Mouse (Mus musculus) intestine, embryonic 14.5 days (tissue): ENCODE results near the gene Tlx1. TPM values are rescaled to one million over a fixed set of nuclear protein-coding genes. Genes with fewer than 3 reads are reported as not detected.

Source experiments
- ATAC-seq: fragments of 200-750 bp; cut with Nextera tagmentation; replicated peaks from 2 replicates; pipeline ENCODE4 v1.8.0; 2017; ENCODE audit warnings: low read depth, moderate number of reproducible peaks, moderate TSS enrichment, moderate library complexity; ENCODE audit not compliant: low FRiP score, low TSS enrichment
- DNase-seq: peaks from one replicate; pipeline ENCODE4 v3.0.0-alpha.2; 2018; ENCODE audit warnings: low spot score
- H3K27ac ChIP-seq: fragments of 300-500 bp; sonication (generic); 2 replicates; pipeline ENCODE4 v1.5.1; 2014; ENCODE audit warnings: low read depth, mild to moderate bottlenecking, control low read depth
- H3K27me3 ChIP-seq: fragments of 300-500 bp; sonication (generic); replicated peaks from 2 replicates; pipeline ENCODE4 v1.6.1; 2014; ENCODE audit warnings: low read length, control low read depth; ENCODE audit not compliant: control insufficient read depth, insufficient read depth
- H3K36me3 ChIP-seq: fragments of 300-500 bp; sonication (generic); 2 replicates; pipeline ENCODE4 v1.6.1; 2014; ENCODE audit warnings: low read length, control low read depth; ENCODE audit not compliant: control insufficient read depth, insufficient read depth
- H3K4me1 ChIP-seq: fragments of 300-500 bp; sonication (generic); replicated peaks from 2 replicates; pipeline ENCODE4 v1.6.1; 2014; ENCODE audit warnings: low read length, control low read depth, mixed read lengths; ENCODE audit not compliant: control insufficient read depth, insufficient read depth
- H3K4me2 ChIP-seq: fragments of 300-500 bp; sonication (generic); 2 replicates; pipeline ENCODE4 v1.6.1; 2014; ENCODE audit warnings: low read length
- H3K4me3 ChIP-seq: fragments of 300-500 bp; sonication (generic); 2 replicates; pipeline ENCODE4 v1.5.1; 2014; ENCODE audit warnings: low read depth, low read length, control low read depth, mixed read lengths
- H3K9ac ChIP-seq: fragments of 300-500 bp; sonication (generic); 2 replicates; pipeline ENCODE4 v1.6.1; 2014; ENCODE audit warnings: mild to moderate bottlenecking, low read length
- H3K9me3 ChIP-seq: fragments of 300-500 bp; sonication (generic); 2 replicates; pipeline ENCODE4 v1.6.1; 2016; ENCODE audit warnings: low read length, control low read depth; ENCODE audit not compliant: control insufficient read depth
- WGBS: fragments of 180-500 bp; shearing (Covaris S2); extraction: QIAGEN DNeasy Blood & Tissue Kit; methylation state at CpG from one replicate; pipeline ENCODE4 v1.1.7; 2014; 5-methylcytosine and 5-hydroxymethylcytosine counted together
- polyA plus RNA-seq: library from polyadenylated mRNA; unstranded; fragments of >200 nt; fragmentation: Nextera tagmentation; extraction: Ambion mirVana; gene quantifications from 2 replicates; pipeline ENCODE4 v1.2.1, GENCODE M21; 2014

The Tlx1 gene
- polyA plus RNA-seq, 1 experiment from 2014 or later, result 0.16 TPM

- Histone ChIP-seq H3K27ac (no peak overlapping the region), H3K4me3 (no peak overlapping the region), H3K36me3 (no peaks in the 10 kb centered on the region), H3K4me1 (0 out of 2 replicates have a peak, but pooled peaks cover 4% of the 10 kb centered on the region), H3K27me3 (peaks cover 100% of the 10 kb centered on the region), H3K9ac (no peak overlapping the region), H3K4me2 (no peak overlapping the region), H3K9me3 (no peaks in the 10 kb centered on the region)
- DNase-seq (no peak), ATAC-seq (no peak)
- WGBS, result 1% methylated on average over 18 of the region's 18 CpGs
Measured at GRCm38 (mm10) chr19:45154521-45154920, 4.0 kb downstream of the Tlx1 start.

- no peak for DNase-seq
- Histone ChIP-seq H3K9me3 (no peaks in the 10 kb centered on the region), H3K4me3 (no peak overlapping the region), H3K27me3 (peaks cover 100% of the 10 kb centered on the region), H3K36me3 (no peaks in the 10 kb centered on the region), H3K9ac (no peak overlapping the region), H3K27ac (no peak overlapping the region), H3K4me2 (no peak overlapping the region), H3K4me1 (0 out of 2 replicates have a peak, but pooled peaks cover 4% of the 10 kb centered on the region)
- WGBS, result 3% methylated on average over 15 of the region's 15 CpGs
- no peak for ATAC-seq
Measured at GRCm38 (mm10) chr19:45155141-45155790, 4.8 kb downstream of the Tlx1 start.

- H3K9me3 ChIP-seq, result no peaks in the 10 kb centered on the region
- H3K4me3 ChIP-seq, result no peak overlapping the region
- no peaks in the 10 kb centered on the region for H3K36me3 ChIP-seq
- 0 out of 2 replicates have a peak, but pooled peaks cover under 1% of the 10 kb centered on the region for H3K4me1 ChIP-seq
- peaks cover 100% of the 10 kb centered on the region for H3K27me3 ChIP-seq
- DNase-seq, result no peak
- H3K27ac ChIP-seq, result no peak overlapping the region
- WGBS, result under 1% methylated on average over 26 of the region's 26 CpGs
- H3K4me2 ChIP-seq, result no peak overlapping the region
- no peak for ATAC-seq
- no peak overlapping the region for H3K9ac ChIP-seq
Measured at GRCm38 (mm10) chr19:45155791-45156186, 5.3 kb downstream of the Tlx1 start.

DNA sequence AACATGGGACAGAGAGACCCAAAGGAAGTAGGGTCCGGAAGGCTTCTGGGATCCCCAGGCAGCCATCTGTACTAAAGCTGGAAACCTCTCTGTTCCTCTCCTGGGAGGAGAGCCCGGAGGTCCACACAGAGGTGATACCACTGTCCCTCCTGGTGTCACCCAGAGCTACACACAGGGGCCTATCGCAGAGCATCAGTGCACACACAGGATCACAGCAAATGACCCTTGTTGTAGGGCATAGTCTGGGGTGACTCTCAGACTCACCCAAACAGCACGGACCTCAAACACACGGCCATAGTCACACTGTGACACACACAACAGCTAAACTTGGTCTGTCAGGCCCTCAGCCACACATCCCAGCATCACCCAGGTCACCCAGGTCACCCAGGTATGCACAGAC, 5.9 kb downstream of the Tlx1 start:
- Histone ChIP-seq H3K36me3 (no peaks in the 10 kb centered on the region), H3K9ac (no peak overlapping the region), H3K4me1 (no peaks in the 10 kb centered on the region), H3K4me3 (no peak overlapping the region), H3K27me3 (peaks cover 100% of the 10 kb centered on the region), H3K27ac (no peak overlapping the region), H3K9me3 (no peaks in the 10 kb centered on the region), H3K4me2 (no peak overlapping the region)
- ATAC-seq (no peak), DNase-seq (no peak)
- whole genome bisulfite sequencing, result 2% methylated on average over 5 of the region's 5 CpGs

DNA sequence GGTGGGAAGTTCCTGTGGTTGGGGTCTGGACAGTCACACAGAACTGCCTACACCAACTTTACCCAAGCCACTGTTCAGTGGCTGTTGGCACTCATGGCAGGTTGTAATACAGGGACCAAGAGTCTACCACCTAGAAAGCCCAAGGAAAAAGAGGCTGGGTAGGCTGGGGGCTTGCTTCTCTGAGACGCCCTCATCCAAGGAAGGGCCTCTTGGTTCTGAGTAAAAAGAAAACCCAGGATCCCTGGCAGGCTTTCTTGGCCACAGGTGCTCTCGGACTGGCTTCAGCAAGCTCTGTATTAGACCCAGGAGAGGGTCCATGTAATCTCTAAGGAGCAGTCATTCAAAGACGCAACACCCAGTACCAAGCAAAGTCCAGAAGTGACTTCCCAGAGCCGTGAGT, 7.7 kb downstream of the Tlx1 start:
- H3K27me3 ChIP-seq, result peaks cover 100% of the 10 kb centered on the region
- H3K9me3 ChIP-seq, result no peaks in the 10 kb centered on the region
- no peaks in the 10 kb centered on the region for H3K4me1 ChIP-seq
- no peak overlapping the region for H3K9ac ChIP-seq
- H3K4me3 ChIP-seq, result no peak overlapping the region
- no peak overlapping the region for H3K4me2 ChIP-seq
- 13% methylated on average over 4 of the region's 4 CpGs for WGBS
- no peaks in the 10 kb centered on the region for H3K36me3 ChIP-seq
- DNase-seq (no peak), ATAC-seq (no peak)
- H3K27ac ChIP-seq, result no peak overlapping the region

- no peak for ATAC-seq
- Histone ChIP-seq H3K9ac (no peak overlapping the region), H3K4me2 (no peak overlapping the region), H3K27ac (no peak overlapping the region), H3K4me3 (no peak overlapping the region), H3K36me3 (no peaks in the 10 kb centered on the region), H3K27me3 (peaks cover 100% of the 10 kb centered on the region), H3K9me3 (no peaks in the 10 kb centered on the region), H3K4me1 (no peaks in the 10 kb centered on the region)
- under 1% methylated on average over 20 of the region's 20 CpGs for WGBS
- peak; percentile 72 for DNase-seq
Measured at GRCm38 (mm10) chr19:45158896-45159295, 8.4 kb downstream of the Tlx1 start.

- Histone ChIP-seq H3K4me3 (no peak overlapping the region), H3K4me1 (no peaks in the 10 kb centered on the region), H3K9me3 (no peaks in the 10 kb centered on the region), H3K36me3 (no peaks in the 10 kb centered on the region), H3K4me2 (no peak overlapping the region), H3K9ac (no peak overlapping the region), H3K27ac (no peak overlapping the region), H3K27me3 (peaks cover 100% of the 10 kb centered on the region)
- DNase-seq (peak; percentile 68), ATAC-seq (no peak)
- WGBS, result 4% methylated on average over 5 of the region's 5 CpGs
Measured at GRCm38 (mm10) chr19:45159491-45159890, 9.0 kb downstream of the Tlx1 start.

GRCm38 (mm10) chr19:45159991-45160390, 9.5 kb downstream of the Tlx1 start:
- Histone ChIP-seq H3K4me2 (no peak overlapping the region), H3K27me3 (peaks cover 100% of the 10 kb centered on the region), H3K9me3 (no peaks in the 10 kb centered on the region), H3K4me1 (no peaks in the 10 kb centered on the region), H3K9ac (no peak overlapping the region), H3K4me3 (no peak overlapping the region), H3K36me3 (no peaks in the 10 kb centered on the region), H3K27ac (no peak overlapping the region)
- DNase-seq, result no peak
- 3% methylated on average over 5 of the region's 5 CpGs for WGBS
- no peak for ATAC-seq

GRCm38 (mm10) chr19:45160523-45160922, 10.0 kb downstream of the Tlx1 start:
- no peak overlapping the region for H3K4me3 ChIP-seq
- ATAC-seq, result no peak

More at GRCm38 (mm10) chr19:45160523-45160922, 10.0 kb downstream of the Tlx1 start:
- no peaks in the 10 kb centered on the region for H3K4me1 ChIP-seq
- WGBS, result 0% methylated on average over 5 of the region's 5 CpGs
- no peak overlapping the region for H3K4me2 ChIP-seq
- H3K27ac ChIP-seq, result no peak overlapping the region
- no peak overlapping the region for H3K9ac ChIP-seq
- H3K9me3 ChIP-seq, result no peaks in the 10 kb centered on the region
- no peaks in the 10 kb centered on the region for H3K36me3 ChIP-seq
- peaks cover 100% of the 10 kb centered on the region for H3K27me3 ChIP-seq
- DNase-seq, result no peak
